Mouse (Mus musculus) adrenal gland, adult (tissue): ENCODE data around the gene Serpina3k.
"Not testable (repeated sequence)": the region's sequence is repeated elsewhere in the genome, so short reads cannot be mapped to it uniquely, and the experiment has no call there.

Experiments
- DNase-seq, 2 experiments: peaks; one replicate each; pipeline ENCODE4 v3.0.0; 2022 to 2023; ENCODE audit warnings: low spot score in 1 of 2; ENCODE audit not compliant: inconsistent age in 2 of 2

Gene Serpina3k

GRCm38 (mm10) chr12:104386878-104387277, 48.6 kb downstream of the Serpina3k start:
- not testable (repeated sequence) for DNase-seq

- no peak for DNase-seq
Measured at GRCm38 (mm10) chr12:104388477-104388876, 50.2 kb downstream of the Serpina3k start.

GRCm38 (mm10) chr12:104391057-104391456, 52.8 kb downstream of the Serpina3k start:
- DNase-seq: not testable (repeated sequence)
